Mouse (Mus musculus) frontal cortex, postnatal 36 days (tissue): ENCODE results near the gene Ralgps2.

Experiments used
- DNase-seq, 2 experiments: peaks; one replicate each; pipeline ENCODE4 v3.0.0; 2022; ENCODE audit warnings: low spot score in 2 of 2

Gene Ralgps2

GRCm38 (mm10) chr1:156955926-156956760 lies 16.7 kb upstream of the Ralgps2 start:
- DNase-seq = no peak

GRCm38 (mm10) chr1:156954216-156954615 lies 14.8 kb upstream of the Ralgps2 start:
- DNase-seq = no peak

GRCm38 (mm10) chr1:156950354-156950753 lies 10.9 kb upstream of the Ralgps2 start:
- no peak for DNase-seq

GRCm38 (mm10) chr1:156940584-156940983 lies 1.2 kb upstream of the Ralgps2 start:
- no peak for DNase-seq

- peak in 1 of 2 experiments; percentile 19 for DNase-seq
Measured at GRCm38 (mm10) chr1:156940142-156940522, 706 bp upstream of the Ralgps2 start.

- DNase-seq = peak; percentile 69 to 70
Measured at GRCm38 (mm10) chr1:156938705-156939242, 652 bp downstream of the Ralgps2 start.

GRCm38 (mm10) chr1:156937436-156937835 lies 2.0 kb downstream of the Ralgps2 start:
- no peak for DNase-seq

- DNase-seq = no peak
Measured at GRCm38 (mm10) chr1:156933712-156934111, 5.7 kb downstream of the Ralgps2 start.

- no peak for DNase-seq
Measured at GRCm38 (mm10) chr1:156932036-156932774, 7.2 kb downstream of the Ralgps2 start.

GRCm38 (mm10) chr1:156931106-156931870 lies 8.1 kb downstream of the Ralgps2 start:
- DNase-seq = no peak

GRCm38 (mm10) chr1:156930263-156930662 lies 9.2 kb downstream of the Ralgps2 start:
- DNase-seq = no peak

- no peak for DNase-seq
Measured at GRCm38 (mm10) chr1:156928255-156928654, 11.2 kb downstream of the Ralgps2 start.

- DNase-seq = no peak
Measured at GRCm38 (mm10) chr1:156923511-156923910, 15.9 kb downstream of the Ralgps2 start.

GRCm38 (mm10) chr1:156922921-156923320 lies 16.5 kb downstream of the Ralgps2 start:
- no peak for DNase-seq

GRCm38 (mm10) chr1:156921290-156921994 lies 18.0 kb downstream of the Ralgps2 start:
- DNase-seq = no peak

- DNase-seq = no peak
Measured at GRCm38 (mm10) chr1:156917460-156917859, 22.0 kb downstream of the Ralgps2 start.

- no peak for DNase-seq
Measured at GRCm38 (mm10) chr1:156916361-156916760, 23.1 kb downstream of the Ralgps2 start.

- no peak for DNase-seq
Measured at GRCm38 (mm10) chr1:156914942-156915341, 24.5 kb downstream of the Ralgps2 start.

- no peak for DNase-seq
Measured at GRCm38 (mm10) chr1:156913190-156913589, 26.2 kb downstream of the Ralgps2 start.

- no peak for DNase-seq
Measured at GRCm38 (mm10) chr1:156910948-156911347, 28.5 kb downstream of the Ralgps2 start.

- no peak for DNase-seq
Measured at GRCm38 (mm10) chr1:156909866-156910265, 29.6 kb downstream of the Ralgps2 start.
